9 mouse cellular contexts compared by ENCODE assay signal in the genomic region with DNA sequence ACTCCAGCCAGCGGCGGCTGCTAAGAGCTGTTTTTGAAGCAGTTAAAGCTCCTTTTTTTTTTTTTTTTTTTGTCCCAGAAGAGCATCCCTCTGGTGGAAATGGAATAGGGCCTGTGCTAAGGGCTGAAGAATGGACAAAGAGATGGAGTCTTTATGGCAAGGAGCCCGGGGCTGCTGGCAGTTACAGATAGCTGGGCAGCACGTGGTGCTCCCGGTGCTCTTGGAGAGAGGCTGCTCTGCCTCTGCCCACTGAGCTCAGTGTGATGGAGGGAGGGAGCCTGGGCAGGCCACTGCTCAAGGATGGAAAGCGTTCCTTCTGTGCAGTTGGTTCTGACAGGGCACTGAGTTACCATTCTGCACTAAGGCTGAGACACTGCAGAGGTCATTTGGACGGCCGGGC. TPM values are rescaled to one million over a fixed set of nuclear protein-coding genes. Genes with fewer than 3 reads are reported as not detected.
A peak's percentile ranks its signal among the peaks of the same experiment; 100 is the strongest.
DNase-seq lines count a peak whose midpoint lies in the region; ATAC-seq and TF ChIP-seq lines count a peak whose summit lies in the region.
"Had no signal": no experiment of that assay in that cellular context is flagged by ENCODE, and none has a peak within 500 bp of the region (broad histone marks: within the 10 kb centered on the region; RNA-seq: fewer than 3 reads in every experiment).

No protein-coding gene starts in this region.

- no peak overlapping the region for H3K9ac ChIP-seq in hindbrain, postnatal 0 days (replicated peaks; ENCODE audit: low read length)
- no peak overlapping the region for H3K9ac ChIP-seq in hindbrain, embryonic 12.5 days
- H3K9ac ChIP-seq in liver, embryonic 16.5 days (ENCODE audit: low read depth, low read length): no peak overlapping the region

- H3K27ac ChIP-seq in hindbrain, postnatal 0 days: no peak overlapping the region
- H3K27ac ChIP-seq in hindbrain, embryonic 12.5 days: no peak overlapping the region
- no peak overlapping the region for H3K27ac ChIP-seq in liver, embryonic 16.5 days (ENCODE audit: low read length)

- no peaks in the 10 kb centered on the region for H3K36me3 ChIP-seq in hindbrain, postnatal 0 days (ENCODE audit: insufficient read depth, low read length)
- H3K36me3 ChIP-seq in hindbrain, embryonic 12.5 days: no peaks in the 10 kb centered on the region
- no peaks in the 10 kb centered on the region for H3K36me3 ChIP-seq in liver, embryonic 16.5 days (ENCODE audit: control insufficient read depth, insufficient read depth)

- H3K4me3 ChIP-seq in hindbrain, postnatal 0 days (ENCODE audit: low read length): no peak overlapping the region
- no peak overlapping the region for H3K4me3 ChIP-seq in hindbrain, embryonic 12.5 days
- no peak overlapping the region for H3K4me3 ChIP-seq in liver, embryonic 16.5 days (ENCODE audit: low read depth, low read length)

- ATAC-seq in hindbrain, postnatal 0 days: 0 out of 2 replicates have a peak, but pooled peaks have one; percentile 32
- ATAC-seq in hindbrain, embryonic 12.5 days (ENCODE audit: low FRiP score): no peak
- ATAC-seq in erythroid progenitor cell, adult 5-6 weeks (replicated peaks; ENCODE audit: low FRiP score, poor library complexity, severe bottlenecking): peak; percentile 40; the same call in 1 of the 2 replicates
- ATAC-seq in liver, embryonic 16.5 days (ENCODE audit: low read depth): peak; percentile 57; the same call in 1 of the 2 replicates
- ATAC-seq: Patski had no signal

- no peaks in the 10 kb centered on the region for H3K27me3 ChIP-seq in hindbrain, postnatal 0 days (ENCODE audit: insufficient read depth, low read length)
- no peaks in the 10 kb centered on the region for H3K27me3 ChIP-seq in hindbrain, embryonic 12.5 days
- H3K27me3 ChIP-seq in liver, embryonic 16.5 days (ENCODE audit: control insufficient read depth, insufficient read depth, low read depth, low read length): no peaks in the 10 kb centered on the region
- H3K27me3 ChIP-seq: Patski had no signal

- WGBS in hindbrain, postnatal 0 days: 33% methylated on average over 8 of the region's 8 CpGs
- 55% methylated on average over 8 of the region's 8 CpGs for WGBS in hindbrain, embryonic 12.5 days
- WGBS in liver, embryonic 16.5 days (ENCODE audit: insufficient replicate concordance): 26% methylated on average over 8 of the region's 8 CpGs

- H3K4me1 ChIP-seq in hindbrain, postnatal 0 days (ENCODE audit: insufficient read depth, low read length): peaks cover 18% of the 10 kb centered on the region
- peaks cover 56% of the 10 kb centered on the region for H3K4me1 ChIP-seq in hindbrain, embryonic 12.5 days
- H3K4me1 ChIP-seq in liver, embryonic 16.5 days (ENCODE audit: control insufficient read depth, low read depth, low read length): peaks cover 37% of the 10 kb centered on the region

- H3K9me3 ChIP-seq in hindbrain, postnatal 0 days (ENCODE audit: low read length): no peaks in the 10 kb centered on the region
- no peaks in the 10 kb centered on the region for H3K9me3 ChIP-seq in hindbrain, embryonic 12.5 days (replicated peaks)
- no peaks in the 10 kb centered on the region for H3K9me3 ChIP-seq in liver, embryonic 16.5 days (replicated peaks; ENCODE audit: control insufficient read depth, low read length)

- H3K4me2 ChIP-seq in hindbrain, postnatal 0 days (ENCODE audit: low read depth, low read length): no peak overlapping the region
- no peak overlapping the region for H3K4me2 ChIP-seq in hindbrain, embryonic 12.5 days (replicated peaks)
- no peak overlapping the region for H3K4me2 ChIP-seq in liver, embryonic 16.5 days (ENCODE audit: low read depth, low read length)

- TF ChIP-seq CTCF in hindbrain, postnatal 0 days (IDR thresholded peaks at IDR 0.05; ENCODE audit: low read depth): no peak

- DNase-seq in hindbrain, postnatal 0 days (ENCODE audit: low spot score): peak; percentile 48
- peak; percentile 60 for DNase-seq in adipocyte (ENCODE audit: low spot score)
- DNase-seq in urinary bladder, adult 2 months (ENCODE audit: low spot score): no peak
- no peak for DNase-seq in embryo, embryonic 9.5 days (ENCODE audit: extremely low spot score)
- DNase-seq in ovary, postnatal 14 days (ENCODE audit: low spot score): no peak

RNA-seq across cellular contexts. Expression of a gene that starts 53.6 kb away (rescaled TPM):
- total RNA-seq in hindbrain, postnatal 0 days (2014; rRNA removed): 27.1 and 28.9 TPM in 2 replicates
- polyA plus RNA-seq in hindbrain, postnatal 0 days (2015; fragmentation: Nextera tagmentation; extraction: Ambion mirVana): 9.8 and 11.3 TPM in 2 replicates
- polyA plus RNA-seq in hindbrain, embryonic 12.5 days (2016; fragmentation: Nextera tagmentation; extraction: Ambion mirVana): 18.1 and 18.7 TPM in 2 replicates
- total RNA-seq in erythroid progenitor cell, adult 5-6 weeks (2015; ENCODE audit: low replicate concordance): 129 and 136 TPM in 2 replicates
- 166 and 173 TPM in 2 replicates for total RNA-seq in erythroid progenitor cell, adult 5-6 weeks (2017; ENCODE audit: low replicate concordance)
- polyA plus RNA-seq in liver, embryonic 16.5 days (2015; fragmentation: Nextera tagmentation; extraction: Ambion mirVana): 11.2 and 12.2 TPM in 2 replicates
- 9.9 and 16.1 TPM in 2 replicates for polyA plus RNA-seq in urinary bladder, adult 2 months (2012; rRNA removed)

Comparison
In these comparisons a context has a peak if more than half of its experiments do, and no peak if none do; other contexts are left out.
1. DNase-seq: peak in hindbrain, postnatal 0 days (single experiment) and adipocyte (single experiment); none in urinary bladder, adult 2 months (single experiment), embryo, embryonic 9.5 days (single experiment) and ovary, postnatal 14 days (single experiment).